Mouse (Mus musculus) cerebellum, postnatal 25 days (tissue): ENCODE data around the gene Gm10491.
"Not testable (repeated sequence)": the region's sequence is repeated elsewhere in the genome, so short reads cannot be mapped to it uniquely, and the experiment has no call there.

Source experiments
- DNase-seq, 2 experiments: peaks; one replicate each; pipeline ENCODE4 v3.0.0; 2021; ENCODE audit warnings: mixed read lengths in 2 of 2

Gene Gm10491

DNA sequence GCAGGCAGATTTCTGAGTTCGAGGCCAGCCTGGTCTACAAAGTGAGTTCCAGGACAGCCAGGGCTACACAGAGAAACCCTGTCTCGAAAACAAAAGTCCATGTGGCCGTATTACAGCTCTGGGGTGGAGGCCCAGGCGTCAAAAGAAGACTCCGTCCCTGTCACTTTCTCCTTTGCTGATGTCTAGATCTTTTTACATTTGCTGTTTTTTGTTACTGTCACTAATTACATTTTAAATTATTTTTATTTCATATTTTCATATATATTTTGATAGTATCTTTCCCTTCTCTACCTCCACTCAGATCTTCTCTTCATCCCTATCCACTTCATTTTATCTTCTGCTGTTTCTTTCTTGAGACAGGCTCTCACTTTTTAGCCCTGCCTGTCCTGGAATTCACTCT, at the start of gene Gm10491:
Gene Gm10491, minus strand, starts transcription at position 101 of the 400 bp plus-strand sequence.
- DNase-seq, result no peak

DNA sequence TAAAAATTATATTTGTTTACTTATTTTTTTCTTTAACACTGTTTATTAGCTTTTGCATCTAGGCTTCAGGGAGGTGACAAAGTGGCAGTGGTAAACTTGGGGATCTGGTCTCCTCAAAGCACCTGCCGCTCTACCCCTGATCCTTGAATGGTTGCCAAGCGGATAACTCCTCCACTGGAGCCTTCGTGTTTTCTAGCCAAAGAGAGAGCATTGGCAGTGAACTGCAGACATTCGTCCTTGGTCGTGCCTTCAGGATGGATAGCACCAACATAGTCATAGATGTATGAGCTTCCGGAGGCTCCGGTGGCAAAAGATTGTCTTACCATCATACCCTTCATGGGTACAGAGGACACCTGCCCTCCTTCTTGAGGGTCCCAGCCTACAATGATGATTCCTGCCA, 42.5 kb upstream of the Gm10491 start:
- DNase-seq, result no peak

DNA sequence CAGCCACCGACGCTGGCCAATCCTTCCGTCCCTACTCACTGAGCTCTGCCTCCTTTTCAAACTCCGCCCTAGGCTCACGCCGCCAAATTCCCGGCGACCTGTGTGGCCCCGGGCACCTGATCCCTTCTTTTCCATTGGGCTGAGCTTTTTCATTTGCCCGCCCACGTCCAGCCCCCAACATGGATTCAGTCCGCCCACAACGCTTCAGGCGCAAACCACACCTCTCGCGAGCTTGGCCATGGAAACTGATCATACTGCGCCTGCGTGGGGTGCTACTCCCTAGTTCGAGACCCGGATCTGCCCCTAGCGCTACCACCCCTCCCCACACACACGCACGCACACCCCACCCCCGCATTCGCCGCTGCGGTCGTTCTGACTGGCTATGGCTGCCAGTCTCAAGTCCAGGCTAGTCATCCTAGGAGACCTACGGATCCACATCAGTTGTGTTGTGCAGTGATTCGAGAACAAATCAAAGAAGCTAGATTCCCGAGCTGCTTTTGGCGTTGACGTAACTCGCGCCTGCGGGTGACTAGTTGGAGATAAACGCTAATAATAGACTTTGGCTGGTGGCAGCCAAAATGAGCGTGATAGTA, 40.4 kb upstream of the Gm10491 start:
- peak; percentile 89 to 91 for DNase-seq

DNA sequence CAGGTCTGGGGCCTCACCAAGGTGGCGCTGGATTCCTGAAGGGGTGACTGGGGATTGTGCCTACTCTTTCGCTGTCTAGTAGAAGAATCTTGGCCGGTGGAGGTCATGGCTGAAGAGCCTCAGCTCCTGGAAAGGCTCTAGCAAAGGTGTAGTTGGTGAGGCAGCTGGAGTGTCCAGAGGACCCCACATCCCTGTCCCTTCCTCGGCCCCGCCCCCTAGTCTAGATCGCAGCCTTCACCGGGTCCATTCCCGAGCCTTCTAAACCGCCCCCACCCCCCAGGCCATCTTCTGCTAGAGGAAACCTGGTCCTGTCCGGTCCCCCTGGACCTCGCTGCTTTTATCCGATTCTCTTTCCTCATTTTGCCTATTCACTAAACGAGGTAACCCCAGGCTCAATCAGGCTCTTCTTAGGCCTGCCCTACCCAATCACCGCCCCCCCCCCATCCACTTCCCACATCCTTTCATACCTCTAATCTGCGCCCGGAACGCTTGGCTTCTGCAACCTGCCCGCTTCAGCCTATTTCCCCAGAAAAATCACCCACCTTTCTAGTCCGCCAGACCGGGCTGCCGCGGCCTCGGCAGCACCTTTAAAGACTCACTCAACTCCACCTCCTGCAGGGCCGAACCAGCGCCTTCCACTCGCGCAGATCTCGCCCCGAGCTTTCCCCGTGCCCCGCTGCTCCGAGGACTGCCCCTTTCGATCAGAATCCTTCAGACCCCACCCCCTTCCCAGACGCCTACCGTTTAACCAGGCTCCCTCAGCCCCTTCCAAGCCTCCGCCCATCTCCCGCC, 39.7 kb upstream of the Gm10491 start, which contains the start of gene Hdac6:
Gene Hdac6, minus strand, starts transcription at position 782 of the 792 bp plus-strand sequence.
- peak; percentile 15 to 45 for DNase-seq

DNA sequence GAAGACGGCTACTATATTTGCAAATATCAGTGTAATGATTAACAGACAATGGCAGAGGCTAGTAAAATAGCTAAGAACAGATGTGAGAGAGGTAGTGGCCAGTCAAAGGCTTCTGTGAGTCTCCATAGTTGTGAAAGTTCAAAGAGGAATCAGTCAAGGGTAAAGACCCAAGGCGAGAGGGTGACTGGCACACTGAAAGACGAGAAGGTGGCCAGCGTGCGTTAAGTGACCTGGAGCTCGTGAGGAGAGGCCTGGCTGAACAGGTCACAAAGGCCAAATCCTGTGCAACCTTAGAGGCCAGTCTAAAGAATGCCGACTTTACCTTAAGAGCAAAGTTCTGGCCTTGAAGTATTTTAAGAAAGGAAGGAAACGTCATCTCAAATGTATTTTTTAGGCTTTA, 38.0 kb upstream of the Gm10491 start:
- DNase-seq, result no peak

GRCm38 (mm10) chrX:7937667-7938066, 30.0 kb upstream of the Gm10491 start:
- no peak for DNase-seq

GRCm38 (mm10) chrX:7936874-7937273, 29.2 kb upstream of the Gm10491 start:
- DNase-seq, result peak in 1 of 2 experiments; percentile 19

GRCm38 (mm10) chrX:7928270-7928790, 20.7 kb upstream of the Gm10491 start, which contains the start of gene Eras:
Gene Eras (minus strand): TSS chrX:7928607.
- DNase-seq, result no peak

GRCm38 (mm10) chrX:7927116-7927515, 19.5 kb upstream of the Gm10491 start:
- DNase-seq, result no peak

GRCm38 (mm10) chrX:7926266-7926665, 18.6 kb upstream of the Gm10491 start:
- DNase-seq, result no peak

- DNase-seq, result peak; percentile 42 to 63
Observed at GRCm38 (mm10) chrX:7922032-7922431, 14.4 kb upstream of the Gm10491 start.

DNA sequence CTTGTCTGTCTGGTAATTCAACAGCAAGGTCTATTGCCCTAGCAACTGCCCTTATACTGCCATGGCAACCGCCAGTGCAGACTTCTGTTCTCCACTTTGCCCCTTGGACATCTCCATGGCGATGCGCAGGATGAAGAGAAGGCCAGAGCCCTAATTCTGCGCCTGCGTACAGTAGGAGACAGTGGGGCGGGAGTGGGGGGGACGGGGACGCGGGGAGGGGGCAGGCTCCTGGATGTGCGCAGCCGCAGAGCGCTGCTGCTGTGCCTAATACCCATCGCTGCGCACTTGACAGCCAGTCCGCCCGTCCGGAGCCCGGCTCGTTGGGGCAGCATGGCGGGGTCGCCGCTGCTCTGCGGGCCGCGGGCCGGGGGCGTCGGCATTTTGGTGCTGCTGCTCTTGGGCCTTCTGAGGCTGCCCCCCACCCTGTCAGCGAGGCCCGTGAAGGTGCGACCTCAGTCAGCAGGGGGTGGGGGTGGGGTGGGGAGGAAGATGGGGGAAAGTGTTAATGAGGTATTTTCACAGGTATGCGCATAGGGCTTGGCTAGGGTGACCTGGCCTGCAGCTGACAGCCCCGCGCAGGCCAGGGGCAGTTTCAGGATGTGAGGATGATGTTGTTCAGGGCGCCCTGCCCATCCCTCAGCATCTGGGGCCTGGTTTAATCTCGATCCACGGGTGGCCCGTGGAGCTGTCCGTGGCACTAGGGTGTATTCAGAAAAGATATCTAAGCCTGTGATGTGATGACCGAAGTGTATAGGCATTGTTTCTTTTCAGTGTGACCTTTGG, 12.2 kb upstream of the Gm10491 start, which contains the start of gene Pcsk1n:
Gene Pcsk1n, plus strand, starts transcription at position 222 of the 783 bp plus-strand sequence.
- DNase-seq, result peak; percentile 71 to 82

GRCm38 (mm10) chrX:7917960-7918359, 10.3 kb upstream of the Gm10491 start:
- not testable (repeated sequence) for DNase-seq

DNA sequence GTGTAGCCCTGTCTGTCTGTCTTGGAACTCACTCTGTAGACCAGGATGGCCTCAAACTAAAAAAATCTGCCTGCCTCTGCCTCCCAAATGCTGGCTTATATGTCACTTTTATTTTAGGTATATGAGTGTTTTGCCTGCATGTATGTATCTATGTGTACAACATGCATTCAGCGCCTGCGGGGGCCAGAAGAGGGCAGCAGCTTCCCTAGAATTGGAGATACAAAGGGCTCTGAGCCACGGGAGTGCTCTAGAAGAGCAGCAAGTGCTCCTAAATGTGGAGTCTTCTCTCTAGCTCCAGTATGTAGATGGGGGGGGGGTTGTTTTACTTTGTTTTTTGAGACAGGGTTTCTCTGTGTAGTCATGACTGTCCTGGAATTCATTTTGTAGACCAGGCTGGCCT, 8.0 kb upstream of the Gm10491 start:
- peak; percentile 47 to 55 for DNase-seq

DNA sequence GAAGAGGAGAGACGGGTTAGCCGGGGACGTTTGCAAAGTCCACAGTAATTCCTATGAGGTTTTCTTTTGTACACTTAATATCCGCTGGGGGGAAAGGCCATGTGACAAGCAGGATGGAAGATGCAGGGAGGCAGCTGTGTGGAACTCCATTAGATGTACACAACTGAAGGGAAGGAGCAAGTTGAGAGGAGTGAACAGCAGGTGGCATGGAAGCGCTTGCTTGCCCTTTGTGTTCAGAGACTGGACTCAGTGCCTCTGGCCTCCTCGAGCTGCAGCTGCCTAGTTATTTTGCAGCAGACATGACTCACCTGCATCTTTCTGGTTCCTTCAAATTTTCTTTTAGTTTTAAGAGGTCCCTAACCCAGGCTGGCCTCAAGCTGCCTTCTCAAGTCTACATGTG, 2.8 kb upstream of the Gm10491 start:
- no peak for DNase-seq

DNA sequence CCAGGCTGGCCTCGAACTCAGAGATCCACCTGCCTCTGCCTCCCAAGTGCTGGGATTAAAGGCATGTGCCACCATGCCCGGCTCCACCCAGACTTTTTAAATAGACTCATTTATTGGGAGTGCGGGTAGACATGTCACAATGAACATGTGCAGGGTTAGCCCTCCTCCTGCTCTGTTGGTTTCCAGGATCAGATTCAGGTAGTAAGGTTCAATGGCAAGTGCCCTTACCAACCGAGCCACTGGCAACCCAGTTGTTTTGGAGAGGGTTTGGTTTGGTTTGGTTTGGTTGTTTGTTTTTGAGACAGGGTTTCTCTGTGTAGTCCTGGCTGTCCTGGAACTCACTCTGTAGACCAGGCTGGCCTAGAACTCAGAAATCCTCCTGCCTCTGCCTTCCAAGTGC, 1.6 kb upstream of the Gm10491 start, which contains the start of gene Gm10490:
Gene Gm10490, plus strand, starts transcription at position 301 of the 400 bp plus-strand sequence.
- DNase-seq, result not testable (repeated sequence)

DNA sequence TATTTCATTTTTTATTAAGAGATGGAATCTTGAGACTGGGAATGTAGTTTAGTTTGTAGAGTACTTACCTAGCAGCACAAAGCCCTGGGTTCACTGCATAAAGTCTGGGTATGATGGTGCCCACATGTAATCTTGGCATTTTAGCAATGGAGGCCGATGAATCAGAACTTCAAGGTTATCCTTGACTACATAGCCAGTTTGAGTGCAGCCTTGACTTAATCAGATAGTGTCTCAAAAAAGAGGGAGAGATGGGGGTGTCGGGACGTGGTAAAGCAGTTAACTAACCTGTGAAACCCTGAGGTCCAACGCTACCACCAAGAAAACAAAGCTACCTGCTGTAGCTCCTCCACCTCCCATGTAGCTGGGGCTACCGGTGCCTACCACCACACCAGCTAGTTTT, 3.2 kb downstream of the Gm10491 start:
- DNase-seq, result no peak

DNA sequence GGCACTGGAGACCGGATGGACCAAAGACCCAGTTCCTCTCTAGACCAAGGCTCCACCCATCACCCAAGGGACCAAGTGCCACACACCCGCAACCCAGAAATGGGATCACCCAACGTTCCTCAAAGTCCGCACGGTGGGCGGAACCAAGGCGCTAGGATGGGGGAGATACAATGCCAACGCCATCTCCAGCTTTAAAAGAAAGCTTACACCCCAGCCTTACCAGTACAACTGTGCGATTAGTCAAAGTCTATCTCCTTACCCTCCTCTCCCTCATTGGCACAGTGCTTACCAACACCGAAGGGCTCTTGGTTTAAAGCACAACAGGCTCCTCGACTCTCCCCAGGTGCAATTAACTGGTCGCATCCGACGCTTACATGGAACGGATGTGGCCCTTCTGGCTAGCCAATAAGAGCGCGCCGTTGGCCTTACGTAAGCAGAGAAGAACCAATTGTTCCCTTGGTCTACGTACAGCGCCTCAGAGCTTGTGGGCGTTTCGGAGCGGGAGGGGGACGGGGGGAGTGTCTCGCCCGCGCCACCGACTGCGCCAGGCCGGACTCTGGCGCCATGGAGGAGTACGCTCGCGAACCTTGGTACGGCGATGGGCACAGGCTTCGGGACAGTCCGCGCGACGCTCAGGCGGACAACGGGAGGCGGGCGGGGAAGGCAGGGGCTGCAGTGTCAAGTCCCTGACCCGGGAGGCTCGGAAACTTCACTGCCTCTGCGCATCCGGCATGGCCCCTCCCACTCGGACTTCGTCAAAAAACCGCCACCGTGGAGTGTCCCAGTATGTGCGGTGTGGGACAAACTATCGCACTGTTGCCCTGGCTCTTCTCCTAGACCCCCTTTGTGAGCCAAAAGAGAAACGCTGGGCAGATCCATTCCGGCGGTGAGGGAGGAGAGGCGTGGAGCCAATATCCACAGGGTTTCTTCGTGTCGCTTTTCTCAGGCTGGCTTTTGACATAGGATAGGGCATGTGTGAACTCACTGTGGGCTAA, 8.5 kb downstream of the Gm10491 start, which contains the start of the genes Pqbp1 and Timm17b:
Gene Pqbp1, minus strand, starts transcription at position 390 of the 995 bp plus-strand sequence.
Gene Timm17b, plus strand, starts transcription at position 478 of the 995 bp plus-strand sequence.
- DNase-seq, result peak; percentile 86 to 91

- DNase-seq, result no peak
Observed at GRCm38 (mm10) chrX:7898211-7898610, 9.4 kb downstream of the Gm10491 start.

- DNase-seq, result peak; percentile 83 to 86
Observed at GRCm38 (mm10) chrX:7883841-7884567, 23.6 kb downstream of the Gm10491 start, which contains the start of gene Slc35a2. Gene Slc35a2 (plus strand): TSS chrX:7884028.
